Mouse (Mus musculus) spleen, postnatal 0 days (tissue): Measurements from ENCODE around the gene Gm4631. TPM values are rescaled to one million over a fixed set of nuclear protein-coding genes. Genes with fewer than 3 reads are reported as not detected.

Experiments used
- polyA plus RNA-seq: library from polyadenylated mRNA; unstranded; fragments of >200 nt; fragmentation: Nextera tagmentation; extraction: Ambion mirVana; gene quantifications from 2 replicates; pipeline ENCODE4 v1.2.1, GENCODE M21; 2015

Gene Gm4631
- 6.2 and 6.8 TPM in 2 replicates for polyA plus RNA-seq

DNA sequence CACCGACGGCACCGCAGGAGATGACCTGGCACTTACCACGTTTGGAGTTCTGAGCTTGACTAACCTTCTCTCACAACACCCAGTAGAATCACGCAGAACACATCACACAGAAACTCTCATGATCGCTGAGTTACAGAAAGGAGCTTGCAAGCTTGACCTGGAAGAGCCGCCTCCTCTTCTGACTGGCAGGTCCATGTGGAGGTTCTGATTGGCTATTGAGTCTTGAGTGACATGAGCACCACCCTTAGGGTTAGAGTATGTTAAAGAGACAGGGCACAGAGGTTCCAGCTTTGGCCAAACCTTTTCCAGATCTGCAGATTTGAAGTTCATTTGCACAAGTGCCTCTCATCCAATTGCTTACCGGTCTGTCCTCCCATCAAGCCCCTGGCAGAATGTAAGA, at the start of gene Gm4631:
TSS of gene Gm4631 (minus strand) at position 101 of the 400 bp plus-strand sequence.

GRCm38 (mm10) chr2:175372136-175372535, 34.1 kb upstream of the Gm4631 start, which contains the start of gene Zfp968:
Gene Zfp968, plus strand, starts transcription at chr2:175372436.

DNA sequence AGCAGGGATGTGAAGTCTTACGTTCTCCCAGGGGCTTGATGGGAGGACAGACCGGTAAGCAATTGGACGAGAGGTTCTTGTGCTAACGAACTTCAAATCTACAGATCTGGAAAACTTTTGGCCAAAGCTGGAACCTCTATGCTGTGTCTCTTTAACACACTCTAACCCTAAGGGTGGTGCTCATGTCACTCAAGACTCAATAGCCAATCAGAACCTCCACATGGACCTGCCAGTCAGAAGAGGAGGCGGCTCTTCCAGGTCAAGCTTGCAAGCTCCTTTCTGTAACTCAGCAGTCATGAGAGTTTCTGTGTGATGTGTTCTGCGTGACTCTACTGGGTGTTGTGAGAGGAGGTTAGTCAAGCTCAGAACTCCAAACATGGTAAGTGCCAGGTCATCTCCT, 63.2 kb downstream of the Gm4631 start, which contains the start of gene Gm14440:
TSS of gene Gm14440 (plus strand) at position 301 of the 400 bp plus-strand sequence.

Other genes starting within 250 kb of the Gm4631 start
- gene Gm14399, start 196.2 kb downstream of the Gm4631 start, polyA plus RNA-seq, result 0.85 and 1.5 TPM in 2 replicates
- gene Gm14443, start 162.3 kb downstream of the Gm4631 start, polyA plus RNA-seq, result 0.08 and 0.42 TPM in 2 replicates
- gene Gm14391, start 131.3 kb downstream of the Gm4631 start, polyA plus RNA-seq, result 0.67 and 3.2 TPM in 2 replicates
- not detected in 2 replicates for gene Gm14440, start 63.1 kb downstream of the Gm4631 start, polyA plus RNA-seq
- gene Zfp968, start 34.2 kb upstream of the Gm4631 start, polyA plus RNA-seq, result 1.4 and 2.7 TPM in 2 replicates
- 2.2 and 4.6 TPM in 2 replicates for gene Gm4724, start 97.6 kb upstream of the Gm4631 start, polyA plus RNA-seq
- 4.1 and 5.3 TPM in 2 replicates for gene Zfp965, start 131.8 kb upstream of the Gm4631 start, polyA plus RNA-seq